Mouse (Mus musculus): ENCODE data around the gene Tas2r135.

DNA sequence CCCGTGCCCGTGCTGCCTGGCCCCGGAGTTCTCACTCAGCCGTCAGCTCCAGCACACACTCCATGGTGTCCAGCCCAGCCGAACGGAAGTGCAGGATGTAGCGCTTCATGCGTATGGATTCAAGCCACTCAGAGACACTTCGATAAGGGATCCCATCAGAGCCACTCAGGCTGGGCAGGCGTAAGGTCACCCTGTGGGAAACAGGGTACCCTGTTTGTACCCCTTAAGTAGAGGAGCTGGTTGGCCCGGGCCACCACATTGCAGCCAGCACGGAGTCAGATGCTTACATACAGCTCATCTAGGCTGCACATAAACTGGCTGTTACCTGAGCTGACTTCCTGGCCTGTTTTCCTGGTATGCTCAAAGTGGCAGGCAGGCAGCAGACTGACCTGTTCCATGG lies 46.3 kb upstream of the Tas2r135 start:
- TF ChIP-seq POLR2A (IDR thresholded peaks at IDR 0.05; ENCODE audit: control insufficient read depth, low read depth, low read length) (no peak), CTCF (IDR thresholded peaks at IDR 0.05; ENCODE audit: control insufficient read depth, insufficient read depth, insufficient replicate concordance, low read depth, low read length) (no peak)
